Mouse (Mus musculus) lung, postnatal 0 days (tissue): ENCODE data around the gene Grin1. TPM values are rescaled to one million over a fixed set of nuclear protein-coding genes. Genes with fewer than 3 reads are reported as not detected.
A peak's percentile ranks its signal among the peaks of the same experiment; 100 is the strongest.

Source experiments
- ATAC-seq: fragments of 200-750 bp; cut with Nextera tagmentation; 2 replicates; pipeline ENCODE4 v1.8.0; 2017; ENCODE audit warnings: moderate library complexity
- DNase-seq: peaks from one replicate; pipeline ENCODE4 v3.0.0-alpha.2; 2016; ENCODE audit warnings: low spot score
- H3K27ac ChIP-seq: fragments of 300-500 bp; sonication (generic); 2 replicates; pipeline ENCODE4 v1.5.1; 2014; ENCODE audit warnings: antibody characterized with exemption, mild to moderate bottlenecking, low read length, mixed read lengths
- H3K27me3 ChIP-seq: fragments of 300-500 bp; sonication (generic); replicated peaks from 2 replicates; pipeline ENCODE4 v1.6.1; 2014; ENCODE audit warnings: low read length, mixed read lengths; ENCODE audit not compliant: insufficient read depth
- H3K36me3 ChIP-seq: fragments of 300-500 bp; sonication (generic); 2 replicates; pipeline ENCODE4 v1.6.1; 2014; ENCODE audit warnings: low read length, mixed read lengths; ENCODE audit not compliant: insufficient read depth
- H3K4me1 ChIP-seq: fragments of 300-500 bp; sonication (generic); 2 replicates; pipeline ENCODE4 v1.6.1; 2014; ENCODE audit warnings: antibody characterized with exemption, low read depth, low read length, mixed read lengths; ENCODE audit not compliant: insufficient read depth
- H3K4me2 ChIP-seq: fragments of 300-500 bp; sonication (generic); replicated peaks from 2 replicates; pipeline ENCODE4 v1.6.1; 2014; ENCODE audit warnings: low read depth, mild to moderate bottlenecking, low read length, moderate library complexity, mixed read lengths
- H3K4me3 ChIP-seq: fragments of 300-500 bp; sonication (generic); 2 replicates; pipeline ENCODE4 v1.5.1; 2014; ENCODE audit warnings: low read depth, low read length
- H3K9ac ChIP-seq: fragments of 300-500 bp; sonication (generic); replicated peaks from 2 replicates; pipeline ENCODE4 v1.6.1; 2014; ENCODE audit warnings: low read depth, mild to moderate bottlenecking
- H3K9me3 ChIP-seq: fragments of 300-500 bp; sonication (generic); 2 replicates; pipeline ENCODE4 v1.6.1; 2016; ENCODE audit warnings: low read length, mixed read lengths
- CTCF ChIP-seq: IDR thresholded peaks from 2 replicates; pipeline ENCODE4 v1.5.1; 2016; ENCODE audit warnings: antibody characterized with exemption, mild to moderate bottlenecking
- EP300 ChIP-seq: IDR thresholded peaks from 2 replicates; pipeline ENCODE4 v1.6.1; 2016; ENCODE audit warnings: antibody characterized with exemption, mild to moderate bottlenecking, control low read depth
- WGBS: fragments of 180-500 bp; shearing (Covaris S2); extraction: QIAGEN DNeasy Blood & Tissue Kit; methylation state at CpG from one replicate; pipeline ENCODE4 v1.1.7; 2014; 5-methylcytosine and 5-hydroxymethylcytosine counted together
- polyA plus RNA-seq: library from polyadenylated mRNA; unstranded; fragments of >200 nt; fragmentation: Nextera tagmentation; extraction: Ambion mirVana; gene quantifications from 2 replicates; pipeline ENCODE4 v1.2.1, GENCODE M21; 2015

Grin1 gene
- polyA plus RNA-seq, 1 experiment from 2014 or later: 0.36 TPM

DNA sequence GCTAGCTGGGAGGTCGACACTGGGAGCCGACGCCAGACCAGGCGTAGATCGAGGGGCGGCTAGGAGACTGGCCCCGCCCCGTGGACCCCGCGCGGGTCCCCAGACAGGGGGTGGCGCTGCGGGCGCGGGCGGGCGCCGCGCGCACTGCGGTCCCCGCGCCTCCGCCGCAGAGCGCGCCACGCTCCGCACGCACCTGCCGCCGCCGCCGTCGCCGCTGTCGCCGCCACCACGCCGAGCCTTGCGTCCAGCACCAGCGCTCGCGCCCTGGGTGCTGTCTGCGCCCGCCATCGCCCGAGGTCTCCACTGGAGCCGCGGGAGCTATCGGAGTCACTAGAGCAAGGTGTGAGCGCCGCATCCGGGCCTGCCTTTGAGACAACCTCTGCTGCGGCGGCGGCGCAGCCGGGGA lies 76.9 kb downstream of the Grin1 start, which contains the start of the genes Rnf208 and Cysrt1:
Rnf208 (plus strand) TSS at position 155 of the 406 bp plus-strand sequence.
Cysrt1 (minus strand) TSS at position 352 of the 406 bp plus-strand sequence.
- Histone ChIP-seq H3K4me1 (peaks cover 11% of the 10 kb centered on the region), H3K36me3 (no peaks in the 10 kb centered on the region), H3K27me3 (peaks cover 9% of the 10 kb centered on the region; the same call in 1 of the 2 replicates), H3K4me3 (peak within 1 kb of the TSS; percentile 44), H3K9me3 (no peaks in the 10 kb centered on the region), H3K27ac (peak within 1 kb of the TSS; percentile 16; the same call in 1 of the 2 replicates), H3K4me2 (peak within 1 kb of the TSS; percentile 79), H3K9ac (no peak within 1 kb of the TSS)
- ATAC-seq: no peak
- TF ChIP-seq EP300: no peak
- DNase-seq: no peak
- WGBS: 1% methylated on average over 43 of the region's 59 CpGs

DNA sequence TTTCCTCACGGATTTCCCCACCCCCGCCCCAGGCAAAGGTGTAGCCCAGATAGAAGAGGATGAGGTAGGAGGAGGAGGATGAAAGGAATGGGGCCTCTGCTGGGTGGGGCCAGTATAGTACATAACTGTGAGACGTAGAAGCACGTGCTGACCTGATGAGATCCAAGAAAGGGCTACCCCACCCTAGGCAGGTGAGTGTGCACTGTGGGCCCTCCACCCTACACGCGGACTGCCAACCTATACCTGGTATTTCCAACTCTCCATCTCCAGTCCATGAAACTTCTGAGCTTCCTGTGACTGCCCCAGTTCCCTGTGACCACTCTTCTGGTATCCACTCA lies 77.6 kb downstream of the Grin1 start:
- H3K4me2 ChIP-seq: peak overlapping the region; percentile 79
- TF ChIP-seq EP300 (0 out of 2 replicates have a peak, but pooled peaks have one; percentile 26), CTCF (no peak)
- peaks cover 11% of the 10 kb centered on the region for H3K4me1 ChIP-seq
- no peak overlapping the region for H3K9ac ChIP-seq
- no peaks in the 10 kb centered on the region for H3K9me3 ChIP-seq
- peaks cover 9% of the 10 kb centered on the region; the same call in 1 of the 2 replicates for H3K27me3 ChIP-seq
- H3K36me3 ChIP-seq: no peaks in the 10 kb centered on the region
- H3K4me3 ChIP-seq: peak overlapping the region; percentile 44; the same call in 1 of the 2 replicates
- ATAC-seq (peak; percentile 32), DNase-seq (peak; percentile 51)
- 12% methylated on average over 6 of the region's 6 CpGs for WGBS
- H3K27ac ChIP-seq: peak overlapping the region; percentile 16; the same call in 1 of the 2 replicates

Other genes with a start within 250 kb of the Grin1 start
- 3.0 and 3.4 TPM in 2 replicates for gene Entpd8, start 238.9 kb downstream of the Grin1 start, polyA plus RNA-seq
- gene Noxa1, start 224.0 kb downstream of the Grin1 start, polyA plus RNA-seq: 11.9 and 14.6 TPM in 2 replicates
- gene Nrarp, start 138.4 kb downstream of the Grin1 start, polyA plus RNA-seq: 14.1 and 16.0 TPM in 2 replicates
- 13.8 and 14.8 TPM in 2 replicates for gene Tor4a, start 122.3 kb downstream of the Grin1 start, polyA plus RNA-seq
- gene Nelfb, start 107.7 kb downstream of the Grin1 start, polyA plus RNA-seq: 74.0 and 80.1 TPM in 2 replicates
- 0.12 TPM in 1 of 2 replicates, not detected in the other for gene Stpg3, start 104.5 kb downstream of the Grin1 start, polyA plus RNA-seq
- 0.32 and 0.98 TPM in 2 replicates for gene Fam166a, start 100.4 kb downstream of the Grin1 start, polyA plus RNA-seq
- gene Tubb4b, start 94.5 kb downstream of the Grin1 start, polyA plus RNA-seq: 344 and 386 TPM in 2 replicates
- gene Slc34a3, start 84.8 kb downstream of the Grin1 start, polyA plus RNA-seq: not detected in 2 replicates
- gene Rnf224, start 82.4 kb downstream of the Grin1 start, polyA plus RNA-seq: 0.10 TPM in 1 of 2 replicates, not detected in the other
- gene Rnf208, start 76.9 kb downstream of the Grin1 start, polyA plus RNA-seq: 3.4 TPM in 2 replicates
- 0.69 and 0.85 TPM in 2 replicates for gene Cysrt1, start 76.7 kb downstream of the Grin1 start, polyA plus RNA-seq
- 4.1 and 4.3 TPM in 2 replicates for gene AL732309.1, start 72.3 kb downstream of the Grin1 start, polyA plus RNA-seq
- gene Tmem203, start 63.7 kb downstream of the Grin1 start, polyA plus RNA-seq: 43.2 and 44.9 TPM in 2 replicates
- gene Tprn, start 56.6 kb downstream of the Grin1 start, polyA plus RNA-seq: 7.2 and 7.4 TPM in 2 replicates
- gene Ssna1, start 46.7 kb downstream of the Grin1 start, polyA plus RNA-seq: 146 and 173 TPM in 2 replicates
- gene Anapc2, start 46.7 kb downstream of the Grin1 start, polyA plus RNA-seq: 88.4 and 89.0 TPM in 2 replicates
- not detected in 2 replicates for gene Tmem210, start 31.0 kb downstream of the Grin1 start, polyA plus RNA-seq
- 42.2 and 46.5 TPM in 2 replicates for gene Lrrc26, start 29.3 kb downstream of the Grin1 start, polyA plus RNA-seq
- 36.8 and 40.9 TPM in 2 replicates for gene Man1b1, start 13.2 kb upstream of the Grin1 start, polyA plus RNA-seq
- gene Dpp7, start 37.2 kb upstream of the Grin1 start, polyA plus RNA-seq: 10.5 and 11.1 TPM in 2 replicates
- gene Uap1l1, start 46.5 kb upstream of the Grin1 start, polyA plus RNA-seq: 74.4 and 75.5 TPM in 2 replicates
- gene Sapcd2, start 53.1 kb upstream of the Grin1 start, polyA plus RNA-seq: 2.2 and 2.4 TPM in 2 replicates
- gene Entpd2, start 76.7 kb upstream of the Grin1 start, polyA plus RNA-seq: 2.6 and 2.8 TPM in 2 replicates
- gene Npdc1, start 80.2 kb upstream of the Grin1 start, polyA plus RNA-seq: 42.7 and 45.3 TPM in 2 replicates
- 0.32 and 0.45 TPM in 2 replicates for gene Fut7, start 104.1 kb upstream of the Grin1 start, polyA plus RNA-seq
- gene Abca2, start 109.5 kb upstream of the Grin1 start, polyA plus RNA-seq: 2.7 and 4.0 TPM in 2 replicates
- 633 and 715 TPM in 2 replicates for gene Clic3, start 137.7 kb upstream of the Grin1 start, polyA plus RNA-seq
- gene Paxx, start 141.9 kb upstream of the Grin1 start, polyA plus RNA-seq: 67.4 and 68.9 TPM in 2 replicates
- gene Ptgds, start 150.9 kb upstream of the Grin1 start, polyA plus RNA-seq: 5.8 and 6.1 TPM in 2 replicates
- gene Lcn12, start 174.7 kb upstream of the Grin1 start, polyA plus RNA-seq: not detected in 2 replicates
- 39.7 and 43.4 TPM in 2 replicates for gene Fbxw5, start 181.6 kb upstream of the Grin1 start, polyA plus RNA-seq
- 2.6 and 3.2 TPM in 2 replicates for gene C8g, start 182.5 kb upstream of the Grin1 start, polyA plus RNA-seq
- 20.7 and 21.0 TPM in 2 replicates for gene Traf2, start 227.8 kb upstream of the Grin1 start, polyA plus RNA-seq
- 297 and 329 TPM in 2 replicates for gene Edf1, start 238.7 kb upstream of the Grin1 start, polyA plus RNA-seq